Mouse (Mus musculus) neural tube, embryonic 11.5 days (tissue): ENCODE data around the gene Vars2. TPM values are rescaled to one million over a fixed set of nuclear protein-coding genes. Genes with fewer than 3 reads are reported as not detected.

Experiments
- ATAC-seq: fragments of 200-750 bp; cut with Nextera tagmentation; 2 replicates; pipeline ENCODE4 v1.8.0; 2017; ENCODE audit warnings: moderate number of reproducible peaks, mild to moderate bottlenecking, moderate TSS enrichment, moderate library complexity; ENCODE audit not compliant: insufficient read depth, low FRiP score, low TSS enrichment
- DNase-seq: peaks from one replicate; pipeline ENCODE4 v3.0.0-alpha.2; 2015; ENCODE audit warnings: low spot score
- H3K27ac ChIP-seq: fragments of 300-500 bp; sonication (generic); 2 replicates; pipeline ENCODE4 v1.5.1; 2014; ENCODE audit warnings: low read depth, mild to moderate bottlenecking, low read length
- H3K27me3 ChIP-seq: fragments of 300-500 bp; sonication (generic); 2 replicates; pipeline ENCODE4 v1.6.1; 2014; ENCODE audit warnings: mild to moderate bottlenecking, low read length, mixed read lengths; ENCODE audit not compliant: control insufficient read depth, insufficient read depth
- H3K36me3 ChIP-seq: fragments of 300-500 bp; sonication (generic); 2 replicates; pipeline ENCODE4 v1.6.1; 2014; ENCODE audit warnings: mild to moderate bottlenecking, low read length, moderate library complexity, mixed read lengths; ENCODE audit not compliant: control insufficient read depth, insufficient read depth
- H3K4me1 ChIP-seq: fragments of 300-500 bp; sonication (generic); 2 replicates; pipeline ENCODE4 v1.6.1; 2014; ENCODE audit warnings: low read length, mixed read lengths; ENCODE audit not compliant: control insufficient read depth, insufficient read depth
- H3K4me2 ChIP-seq: fragments of 300-500 bp; sonication (generic); 2 replicates; pipeline ENCODE4 v1.6.1; 2014; ENCODE audit warnings: low read depth, mild to moderate bottlenecking, moderate library complexity
- H3K4me3 ChIP-seq: fragments of 300-500 bp; sonication (generic); 2 replicates; pipeline ENCODE4 v1.5.1; 2014; ENCODE audit warnings: low read depth, low read length
- H3K9ac ChIP-seq: fragments of 300-500 bp; sonication (generic); 2 replicates; pipeline ENCODE4 v1.6.1; 2014; ENCODE audit warnings: mild to moderate bottlenecking, low read length
- H3K9me3 ChIP-seq: fragments of 300-500 bp; sonication (generic); 2 replicates; pipeline ENCODE4 v1.6.1; 2016; ENCODE audit warnings: low read length; ENCODE audit not compliant: control insufficient read depth
- WGBS: fragments of 180-500 bp; shearing (Covaris S2); extraction: QIAGEN DNeasy Blood & Tissue Kit; methylation state at CpG from one replicate; pipeline ENCODE4 v1.1.7; 2014; 5-methylcytosine and 5-hydroxymethylcytosine counted together
- polyA plus RNA-seq: library from polyadenylated mRNA; unstranded; fragments of >200 nt; fragmentation: Nextera tagmentation; extraction: Ambion mirVana; gene quantifications from 2 replicates; pipeline ENCODE4 v1.2.1, GENCODE M21; 2014

Gene Vars2
- 13.1 and 15.0 TPM in 2 replicates for polyA plus RNA-seq

DNA sequence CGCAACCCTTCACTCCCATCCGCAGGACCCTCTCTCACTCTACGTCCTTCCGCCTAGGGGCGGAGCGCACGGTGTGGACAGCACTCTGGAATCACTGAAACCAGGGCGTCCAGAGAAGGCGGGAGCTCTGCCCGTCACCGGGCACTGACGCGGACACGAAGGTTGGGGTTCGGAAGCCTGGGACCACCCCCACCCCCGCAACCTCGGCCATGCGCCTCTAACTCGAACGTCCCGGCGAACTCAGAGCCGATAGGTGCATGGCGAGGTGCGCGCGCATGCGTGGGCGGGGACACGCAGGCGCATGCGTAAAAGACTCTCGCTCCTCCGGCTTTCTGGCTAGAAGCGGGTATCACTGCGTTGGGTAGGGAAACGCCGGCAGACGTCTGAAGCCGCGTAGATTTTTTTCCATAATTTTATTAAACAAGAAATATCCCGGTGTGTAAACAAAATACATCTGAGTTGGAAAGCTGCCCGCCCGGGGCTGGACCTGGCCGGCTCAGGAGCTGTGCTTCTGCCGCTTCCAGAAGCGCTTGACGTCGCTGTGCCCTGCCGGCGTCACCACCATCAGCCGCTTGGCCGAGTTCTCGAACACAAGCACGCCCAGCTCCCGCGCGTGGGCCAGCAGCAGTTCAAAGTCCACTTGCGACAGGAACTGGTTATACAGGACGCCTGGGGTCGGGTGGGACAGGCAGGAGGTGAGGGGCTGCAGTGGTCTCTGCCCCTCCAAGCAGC is at the start of gene Vars2:
Vars2 (minus strand) TSS at position 259 of the 732 bp plus-strand sequence.
- ATAC-seq (peak; percentile 81), DNase-seq (peak; percentile 98)
- Histone ChIP-seq H3K4me1 (peaks cover 11% of the 10 kb centered on the region), H3K27ac (peak within 1 kb of the TSS; percentile 78), H3K36me3 (no peaks in the 10 kb centered on the region), H3K9ac (peak within 1 kb of the TSS; percentile 84), H3K4me3 (peak within 1 kb of the TSS; percentile 72), H3K4me2 (peak within 1 kb of the TSS; percentile 77), H3K9me3 (no peaks in the 10 kb centered on the region), H3K27me3 (no peaks in the 10 kb centered on the region)
- WGBS, result under 1% methylated on average over 58 of the region's 61 CpGs

DNA sequence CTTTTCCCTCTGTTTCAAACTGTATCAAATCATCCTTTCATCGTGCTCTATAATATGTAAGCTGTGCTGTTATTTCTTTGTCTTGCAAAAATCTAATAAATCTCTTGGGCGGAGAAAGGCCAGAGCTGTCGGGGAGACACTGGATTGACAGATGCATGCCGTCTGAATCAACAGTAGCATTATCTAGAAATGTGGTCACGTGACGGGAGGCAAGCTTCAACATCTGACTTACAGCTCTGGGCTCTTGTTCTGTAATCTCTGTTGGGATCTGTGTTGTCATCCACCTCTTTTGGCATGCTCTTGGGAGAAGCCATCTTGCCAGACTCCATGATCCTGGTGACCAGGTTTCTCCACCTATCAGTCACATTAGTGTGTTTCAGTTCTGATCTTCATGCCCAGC is 49.7 kb upstream of the Vars2 start:
- Histone ChIP-seq H3K36me3 (no peaks in the 10 kb centered on the region), H3K27ac (no peak overlapping the region), H3K9me3 (no peaks in the 10 kb centered on the region), H3K27me3 (no peaks in the 10 kb centered on the region), H3K4me2 (no peak overlapping the region), H3K9ac (no peak overlapping the region), H3K4me1 (no peaks in the 10 kb centered on the region; the same call in 1 of the 2 replicates), H3K4me3 (no peak overlapping the region)
- WGBS, result 89% methylated on average over 6 of the region's 6 CpGs
- DNase-seq (no peak), ATAC-seq (no peak)

DNA sequence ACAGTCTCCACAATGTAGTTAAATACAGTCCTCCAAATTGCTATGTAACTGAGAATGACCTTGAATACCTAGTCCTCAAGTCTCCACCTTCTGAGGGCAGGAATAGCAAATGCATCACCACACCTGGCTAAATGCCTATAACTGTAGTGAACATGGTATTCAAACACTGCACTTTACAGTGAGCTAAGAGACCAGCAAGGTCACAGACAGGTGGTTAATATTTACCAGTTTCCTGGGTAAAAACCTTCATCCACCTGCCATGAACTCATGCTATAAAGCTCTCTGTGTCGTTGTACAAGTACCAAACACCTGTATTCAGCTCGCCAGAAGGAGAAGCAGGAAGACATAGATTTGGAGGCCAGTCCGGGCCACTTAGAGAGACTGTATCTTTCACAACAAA is 48.7 kb upstream of the Vars2 start:
- WGBS, result 95% methylated on average over 3 of the region's 3 CpGs
- H3K27me3 ChIP-seq, result no peaks in the 10 kb centered on the region
- ATAC-seq, result no peak

DNA sequence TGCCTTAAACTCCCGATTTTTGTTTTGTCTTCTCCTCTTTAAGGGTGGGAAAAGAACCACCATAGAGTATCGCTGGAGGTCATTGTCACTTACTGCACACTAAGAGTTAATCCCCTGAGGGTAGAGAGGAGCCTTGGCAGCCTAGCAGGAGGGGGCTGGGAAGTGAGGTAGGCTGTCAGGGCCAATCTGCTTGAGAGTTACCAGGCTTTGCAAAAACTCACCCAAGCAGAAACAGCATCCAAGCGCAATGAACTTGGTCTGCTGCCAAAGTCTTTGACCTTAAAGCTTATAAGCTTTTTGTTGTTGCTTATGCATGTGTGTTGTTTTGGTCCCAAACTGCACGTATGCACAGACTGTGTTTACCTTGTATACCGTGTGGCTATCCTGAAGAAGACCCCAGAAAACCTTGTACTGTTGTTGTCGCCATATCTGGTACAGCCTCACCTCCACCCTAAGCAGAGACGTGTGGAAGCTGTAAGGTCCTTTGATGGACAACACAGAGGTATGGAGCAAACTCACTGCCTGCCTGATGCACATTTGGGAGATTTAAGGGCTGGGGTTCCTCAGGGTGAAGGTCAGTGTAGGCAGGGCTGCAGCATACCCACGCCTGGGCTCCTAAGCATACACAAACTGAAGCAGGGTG is 43.4 kb upstream of the Vars2 start:
- no peaks in the 10 kb centered on the region for H3K36me3 ChIP-seq
- no peak overlapping the region for H3K4me3 ChIP-seq
- no peaks in the 10 kb centered on the region for H3K4me1 ChIP-seq
- no peak overlapping the region for H3K4me2 ChIP-seq
- WGBS, result 51% methylated on average over 8 of the region's 8 CpGs
- DNase-seq (no peak), ATAC-seq (peak; percentile 38; the same call in 1 of the 2 replicates)
- no peak overlapping the region for H3K27ac ChIP-seq
- no peaks in the 10 kb centered on the region for H3K27me3 ChIP-seq
- H3K9ac ChIP-seq, result no peak overlapping the region
- H3K9me3 ChIP-seq, result no peaks in the 10 kb centered on the region

More for the DNA sequence above, 48.7 kb upstream of the Vars2 start:
- Histone ChIP-seq H3K9ac (no peak overlapping the region), H3K4me3 (no peak overlapping the region), H3K9me3 (no peaks in the 10 kb centered on the region), H3K4me2 (no peak overlapping the region), H3K36me3 (no peaks in the 10 kb centered on the region), H3K4me1 (no peaks in the 10 kb centered on the region; the same call in 1 of the 2 replicates), H3K27ac (no peak overlapping the region)
- DNase-seq, result no peak

DNA sequence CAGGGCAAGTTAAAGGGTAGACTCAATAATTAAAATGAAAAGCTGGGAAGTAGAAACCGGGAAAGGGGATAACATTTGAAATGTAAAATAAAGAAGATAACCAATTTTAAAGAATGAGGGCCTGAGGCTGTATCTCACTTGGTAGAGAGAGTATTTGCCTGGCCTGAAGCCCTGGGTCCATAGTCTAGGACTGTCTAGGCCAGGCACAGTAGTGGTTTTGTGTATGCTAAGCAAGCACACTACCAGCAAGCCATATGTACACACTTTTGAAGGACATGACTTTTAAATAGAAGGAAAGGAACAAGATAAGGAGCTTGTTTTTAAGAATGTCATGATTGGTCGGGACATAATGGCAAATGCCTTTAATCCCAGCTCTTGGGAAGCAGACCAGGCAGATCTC is 41.2 kb upstream of the Vars2 start:
- Histone ChIP-seq H3K4me1 (no peaks in the 10 kb centered on the region), H3K9me3 (no peaks in the 10 kb centered on the region), H3K4me2 (no peak overlapping the region), H3K9ac (no peak overlapping the region), H3K4me3 (no peak overlapping the region), H3K36me3 (no peaks in the 10 kb centered on the region), H3K27me3 (no peaks in the 10 kb centered on the region), H3K27ac (no peak overlapping the region)
- no peak for ATAC-seq
- 76% methylated on average over 2 of the region's 2 CpGs for WGBS
- DNase-seq, result no peak

DNA sequence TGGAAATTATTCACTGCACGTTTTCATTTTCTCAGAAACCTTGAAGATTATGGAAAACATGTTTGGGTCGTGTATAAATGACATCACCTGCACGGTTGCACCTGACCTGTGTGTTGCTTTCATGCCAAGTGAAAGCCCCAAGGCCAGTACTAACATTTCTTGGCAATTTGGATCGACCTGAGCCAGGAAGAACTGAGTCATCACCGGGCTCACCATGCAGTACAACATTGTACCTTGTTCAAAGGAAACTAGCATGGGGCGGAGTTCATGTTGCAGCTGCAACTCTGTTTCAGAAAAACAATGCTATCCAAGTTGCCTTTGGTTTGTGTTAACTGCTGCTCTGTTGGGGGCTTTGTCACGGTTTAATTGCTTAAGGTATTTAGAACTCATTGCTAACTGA is 40.5 kb upstream of the Vars2 start:
- H3K4me3 ChIP-seq, result no peak overlapping the region
- no peak overlapping the region for H3K27ac ChIP-seq
- no peaks in the 10 kb centered on the region for H3K9me3 ChIP-seq
- WGBS, result 70% methylated on average over 7 of the region's 7 CpGs
- H3K4me1 ChIP-seq, result no peaks in the 10 kb centered on the region
- H3K4me2 ChIP-seq, result no peak overlapping the region
- no peaks in the 10 kb centered on the region for H3K36me3 ChIP-seq
- no peak for ATAC-seq
- H3K27me3 ChIP-seq, result no peaks in the 10 kb centered on the region
- DNase-seq, result no peak
- no peak overlapping the region for H3K9ac ChIP-seq

DNA sequence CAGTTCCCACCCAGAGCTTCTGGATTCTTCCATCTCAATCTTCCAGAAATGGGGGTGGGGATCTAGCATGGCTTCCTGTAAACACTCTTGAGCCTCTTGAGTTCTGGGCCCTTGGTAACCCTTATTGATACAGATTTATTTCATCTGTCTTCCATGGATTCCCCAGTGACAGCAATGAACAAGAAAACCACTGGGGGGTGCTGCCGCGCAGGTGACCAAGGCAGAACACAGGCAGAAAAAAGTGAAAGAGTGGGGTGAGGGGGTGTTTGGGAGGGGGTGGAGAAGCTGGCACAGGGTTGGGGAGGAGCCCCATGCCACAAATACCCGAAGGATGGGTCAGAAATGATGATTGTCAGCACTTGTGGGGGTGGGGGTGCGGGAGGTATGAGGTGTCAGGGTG is 38.4 kb upstream of the Vars2 start:
- Histone ChIP-seq H3K4me2 (no peak overlapping the region), H3K4me1 (no peaks in the 10 kb centered on the region; the same call in 1 of the 2 replicates), H3K36me3 (no peaks in the 10 kb centered on the region), H3K9me3 (no peaks in the 10 kb centered on the region), H3K4me3 (no peak overlapping the region), H3K27ac (no peak overlapping the region), H3K27me3 (no peaks in the 10 kb centered on the region), H3K9ac (no peak overlapping the region)
- ATAC-seq (no peak), DNase-seq (peak; percentile 56)
- 31% methylated on average over 4 of the region's 4 CpGs for WGBS

DNA sequence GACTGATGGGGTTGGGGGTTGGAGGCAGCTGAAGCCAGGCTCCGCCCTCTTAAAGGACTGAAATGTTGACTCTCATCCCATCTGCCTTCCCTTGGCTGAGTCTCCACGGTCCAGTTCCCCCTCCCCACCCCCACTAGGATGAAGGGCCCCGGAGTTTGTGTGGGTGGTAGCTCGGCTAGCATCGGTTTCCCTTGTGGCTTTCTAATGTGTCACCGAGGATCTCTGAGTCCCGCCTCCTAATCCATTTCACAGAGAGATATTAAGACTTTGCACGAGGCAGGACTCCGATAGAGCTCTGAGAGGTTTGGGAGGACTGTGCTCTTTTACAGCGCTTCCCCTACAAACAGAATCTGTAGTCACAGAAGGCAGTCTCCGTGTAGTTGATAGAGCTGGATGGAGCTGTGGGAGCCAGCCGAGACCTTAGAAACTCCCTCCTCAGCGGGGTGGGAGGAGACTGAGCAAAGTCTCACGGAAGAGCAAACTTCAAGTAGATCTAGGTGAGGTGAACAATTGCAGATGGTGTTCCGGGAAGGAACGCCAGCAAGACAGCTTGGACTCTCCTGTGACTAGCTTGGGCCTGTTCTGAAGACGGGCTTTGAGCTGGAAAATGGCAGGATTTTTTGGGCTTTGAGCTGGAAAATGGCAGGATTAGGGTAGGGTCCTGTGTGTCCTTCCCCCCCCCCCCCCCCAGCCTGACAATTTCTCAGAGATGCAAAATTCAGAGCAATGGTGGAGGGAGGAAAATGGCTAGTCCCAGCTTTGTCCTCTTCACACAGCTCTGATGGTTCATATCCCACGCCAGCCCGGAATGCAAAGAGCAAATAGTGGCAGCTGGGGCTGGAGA is 37.5 kb upstream of the Vars2 start, which contains the start of gene Ddr1:
Ddr1 (minus strand) TSS at position 1 of the 844 bp plus-strand sequence.
- Histone ChIP-seq H3K4me2 (peak within 1 kb of the TSS; percentile 67), H3K9me3 (no peaks in the 10 kb centered on the region), H3K36me3 (no peaks in the 10 kb centered on the region), H3K9ac (peak within 1 kb of the TSS; percentile 71), H3K27ac (peak within 1 kb of the TSS; percentile 95), H3K27me3 (no peaks in the 10 kb centered on the region), H3K4me1 (peaks cover 4% of the 10 kb centered on the region), H3K4me3 (peak within 1 kb of the TSS; percentile 87)
- WGBS, result 4% methylated on average over 19 of the region's 19 CpGs
- ATAC-seq, result peak; percentile 78
- peak; percentile 89 for DNase-seq
